Mouse (Mus musculus): ENCODE results near the gene Grid2ip.

DNA sequence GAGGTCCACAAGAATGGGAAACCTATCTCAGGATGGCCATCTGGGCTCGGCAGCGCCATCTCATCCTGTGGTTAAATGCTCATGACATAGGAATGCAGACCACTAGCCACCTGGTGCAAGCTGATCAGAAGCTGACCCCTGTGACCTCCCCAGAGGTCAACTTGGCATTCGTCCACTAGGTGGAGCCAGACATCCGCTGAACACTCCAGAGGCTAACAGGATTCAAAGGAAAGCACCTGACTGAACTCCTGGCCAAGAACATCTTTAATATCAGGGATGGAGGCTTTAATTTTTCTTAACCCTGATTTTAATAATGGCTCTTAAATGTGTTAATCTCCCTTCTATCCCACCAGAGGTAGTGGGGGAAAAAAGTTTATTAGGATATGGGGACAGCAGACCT is 77.3 kb downstream of the Grid2ip start:
- TF ChIP-seq CTCF (IDR thresholded peaks at IDR 0.05; ENCODE audit: low read depth) (peak; percentile 89), EP300 (IDR thresholded peaks at IDR 0.05; ENCODE audit: low read depth) (no peak)

All from heart, postnatal 0 days (tissue).